Mouse (Mus musculus) bone marrow macrophage, adult 2 months (primary cell): ENCODE measurements around the gene Zfp53.

Experiments used
- CTCF ChIP-seq: IDR thresholded peaks from 2 replicates; pipeline ENCODE4 v1.5.1; 2012; ENCODE audit warnings: low read depth, mild to moderate bottlenecking, low read length, moderate library complexity
- POLR2A ChIP-seq: IDR thresholded peaks from 2 replicates; pipeline ENCODE4 v1.6.1; 2012; ENCODE audit warnings: mild to moderate bottlenecking, low read depth, low read length, borderline replicate concordance

- TF ChIP-seq CTCF (no peak), POLR2A (no peak)
Observed at GRCm38 (mm10) chr17:21450138-21450704, 38.6 kb upstream of the Zfp53 start, which contains the start of gene Zfp51.
